Mouse (Mus musculus) myocyte (in vitro differentiated cells): ENCODE measurements at regions not wholly inside any gene's neighbourhood (a gene's known extent, or its start where the extent isn't known, plus 50 kb on each side); places are given as distances from the start of the nearest gene placed in this dataset.

ENCODE experiments used
- MYOG ChIP-seq, 3 experiments: IDR thresholded peaks; one replicate each; pipeline ENCODE4 v1.6.1; 2011; ENCODE audit warnings: control low read depth in 2 of 3, low read depth in 2 of 3, mild to moderate bottlenecking in 2 of 3; ENCODE audit not compliant: insufficient read length in 2 of 3, control insufficient read depth in 1 of 3, insufficient read depth in 1 of 3
- POLR2A ChIP-seq: IDR thresholded peaks from one replicate; pipeline ENCODE4 v1.6.1; 2011; ENCODE audit warnings: low read depth, mild to moderate bottlenecking, control low read depth, moderate library complexity; ENCODE audit not compliant: insufficient read length

GRCm38 (mm10) chr13:15901710-15902675, 109.7 kb upstream of the Inhba start:
- no peak for TF ChIP-seq POLR2A
- TF ChIP-seq MYOG (IDR thresholded peaks at IDR 0.05; ENCODE audit: control insufficient read depth in 1 of 3, insufficient read depth in 1 of 3, insufficient read length in 2 of 3, low read depth in 2 of 3): no peak
